Mouse (Mus musculus) gastrocnemius, postnatal 25 days (tissue): Measurements from ENCODE around the gene Dpp6. TPM values are rescaled to one million over a fixed set of nuclear protein-coding genes. Genes with fewer than 3 reads are reported as not detected.

ENCODE experiments used
- DNase-seq: peaks from one replicate; pipeline ENCODE4 v3.0.0; 2022
- total RNA-seq, 2 experiments: library from RNA; stranded (reverse); gene quantifications; 1 replicate in 1 of 2; 2 replicates in 1 of 2; pipeline ENCODE4 v1.2.3; 2021

The Dpp6 gene
- total RNA-seq, 2 experiments from 2014 or later: 0.41 to 0.54 TPM

DNA sequence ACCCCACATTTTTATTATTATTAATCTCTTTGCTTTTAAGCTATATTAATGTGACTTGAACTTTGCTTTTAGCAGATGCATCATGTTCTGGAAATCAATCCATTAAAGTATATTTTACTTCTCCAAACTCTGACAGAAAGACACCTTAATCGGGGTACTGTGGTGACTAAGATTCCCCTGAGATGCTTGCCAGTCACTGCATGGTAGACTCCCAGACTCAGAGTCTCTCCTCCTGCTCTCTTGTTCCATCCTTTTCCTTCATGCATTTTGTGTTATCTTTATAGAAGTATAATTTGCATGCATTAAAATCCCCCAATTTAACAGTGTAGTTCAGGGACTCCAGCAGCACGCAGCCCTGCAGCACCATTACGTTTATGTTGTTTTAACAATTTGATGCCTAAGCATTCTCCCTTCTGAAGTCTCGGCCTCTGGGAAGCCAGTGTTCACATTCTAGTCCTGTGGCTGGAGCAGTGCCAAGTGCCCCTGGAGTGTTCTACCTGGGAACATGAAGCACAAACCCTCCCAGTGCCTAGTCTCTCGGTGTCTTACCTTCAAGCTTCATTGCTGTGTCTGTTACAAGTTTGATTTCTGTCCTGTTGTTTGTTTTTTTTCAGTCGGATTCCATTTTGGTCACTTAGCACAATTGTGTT lies 153.1 kb downstream of the Dpp6 start:
- DNase-seq: no peak

DNA sequence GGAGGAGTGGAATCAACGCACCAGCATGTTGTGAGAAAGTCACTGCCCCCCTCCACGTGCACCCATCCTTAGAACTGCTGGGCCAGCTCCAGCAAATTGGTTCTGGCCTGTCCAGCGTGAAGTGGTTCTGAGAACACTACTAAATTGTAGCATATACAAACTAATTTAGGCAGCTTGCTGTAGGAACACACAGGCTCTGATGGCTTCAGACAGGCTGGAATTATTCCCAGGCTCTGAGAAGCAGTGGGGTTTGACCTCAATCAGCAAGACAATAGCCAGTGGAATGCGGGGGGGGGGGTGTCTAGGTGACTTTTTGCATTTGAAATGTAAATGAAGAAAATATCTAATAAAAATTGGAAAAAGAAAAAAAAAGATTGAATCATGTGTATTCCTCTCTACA lies 156.2 kb downstream of the Dpp6 start:
- DNase-seq: no peak

DNA sequence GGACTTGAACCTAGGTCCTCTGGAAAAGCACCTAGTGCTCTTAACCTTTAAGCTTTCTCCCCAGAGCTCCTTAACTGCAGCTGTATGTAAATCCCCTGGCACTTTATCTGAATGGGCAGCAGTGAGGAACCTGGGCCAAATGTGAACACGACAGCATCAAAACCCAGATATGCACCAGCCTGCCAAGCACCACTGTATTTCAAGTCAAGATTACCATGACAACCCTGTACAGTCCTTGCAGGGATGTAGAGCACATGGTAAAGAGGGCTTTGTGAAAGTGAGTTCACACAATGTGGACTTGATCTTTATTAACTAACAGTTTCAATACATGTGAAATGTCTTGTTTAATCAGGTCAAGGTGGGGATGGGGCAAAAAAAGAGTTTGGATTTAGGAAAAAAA lies 162.3 kb downstream of the Dpp6 start:
- no peak for DNase-seq

DNA sequence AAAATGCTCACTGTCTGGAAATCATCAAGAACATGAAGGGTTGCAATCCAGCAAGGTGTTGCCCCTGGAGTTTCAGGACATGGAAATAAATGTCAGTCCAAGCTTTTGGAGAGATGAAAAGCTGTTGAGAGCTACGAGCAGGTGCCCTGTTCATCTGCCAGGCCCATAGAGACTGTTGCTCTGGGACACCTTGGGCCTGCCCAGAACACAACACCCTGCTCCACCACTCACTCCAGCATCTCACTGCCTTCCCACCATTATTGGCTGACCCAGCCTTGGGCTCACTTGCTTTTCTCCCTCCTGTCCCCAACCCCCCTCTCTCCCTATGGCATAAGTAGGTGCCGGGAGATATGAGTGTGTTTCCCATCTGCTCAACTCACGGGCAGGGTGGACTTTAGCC lies 162.8 kb downstream of the Dpp6 start:
- no peak for DNase-seq

DNA sequence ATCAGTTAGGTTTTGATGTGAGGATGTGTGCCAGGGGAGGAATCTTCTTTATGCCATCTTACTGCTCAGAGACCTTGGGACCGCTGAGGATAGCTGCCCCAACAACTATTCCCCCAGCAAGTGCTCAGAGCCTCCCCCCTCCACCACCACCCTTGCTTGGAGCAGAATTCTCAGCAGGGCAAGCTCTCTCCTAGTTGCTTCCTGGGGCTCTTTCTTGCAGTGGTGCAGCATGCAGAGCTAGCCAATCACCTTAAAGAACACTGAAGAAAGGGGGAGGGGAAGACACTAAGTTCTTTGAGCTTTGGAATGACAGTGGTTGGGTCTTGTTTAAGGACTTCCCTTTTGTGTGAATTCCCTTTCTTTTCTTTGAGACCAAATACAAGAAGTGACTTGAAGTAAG lies 168.1 kb downstream of the Dpp6 start:
- DNase-seq: no peak

DNA sequence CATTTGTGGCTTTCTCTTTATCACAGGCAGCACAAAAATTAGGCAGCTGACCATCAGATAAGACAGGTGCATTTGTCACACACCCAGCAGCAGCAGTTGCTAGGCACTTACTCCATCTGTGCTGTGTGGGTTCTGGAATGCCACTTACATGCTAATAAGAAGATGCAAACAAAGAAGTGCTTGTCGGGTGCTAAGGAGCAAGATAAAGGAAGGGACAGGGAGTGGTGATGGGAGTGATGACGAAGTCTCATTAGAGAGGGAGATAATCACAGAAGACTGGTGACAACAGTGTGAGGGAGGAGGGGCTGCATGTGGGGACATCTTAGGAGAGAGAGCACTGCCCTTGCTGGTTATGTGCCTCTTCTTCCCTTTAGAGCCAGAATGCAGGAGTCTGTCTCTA lies 174.6 kb downstream of the Dpp6 start:
- no peak for DNase-seq

DNA sequence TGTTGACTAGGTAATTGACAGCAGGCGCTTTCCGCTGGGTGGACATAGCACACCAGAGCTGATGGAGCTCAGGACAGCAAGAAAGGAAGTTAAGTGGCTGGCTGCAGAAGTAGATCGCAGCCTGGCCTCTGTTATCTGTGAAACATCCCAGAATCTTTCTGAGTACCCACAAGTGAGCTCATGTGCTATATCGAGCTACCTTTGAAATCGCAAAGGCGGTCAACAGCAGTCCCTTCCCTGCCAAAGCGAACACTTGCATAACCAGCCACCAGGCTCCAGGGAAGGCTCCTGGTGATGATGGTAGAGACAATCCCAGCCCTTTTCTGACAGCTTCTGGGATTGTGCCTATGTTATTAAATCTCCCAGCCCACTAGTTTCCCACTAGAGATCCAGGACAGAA lies 186.5 kb downstream of the Dpp6 start:
- no peak for DNase-seq

DNA sequence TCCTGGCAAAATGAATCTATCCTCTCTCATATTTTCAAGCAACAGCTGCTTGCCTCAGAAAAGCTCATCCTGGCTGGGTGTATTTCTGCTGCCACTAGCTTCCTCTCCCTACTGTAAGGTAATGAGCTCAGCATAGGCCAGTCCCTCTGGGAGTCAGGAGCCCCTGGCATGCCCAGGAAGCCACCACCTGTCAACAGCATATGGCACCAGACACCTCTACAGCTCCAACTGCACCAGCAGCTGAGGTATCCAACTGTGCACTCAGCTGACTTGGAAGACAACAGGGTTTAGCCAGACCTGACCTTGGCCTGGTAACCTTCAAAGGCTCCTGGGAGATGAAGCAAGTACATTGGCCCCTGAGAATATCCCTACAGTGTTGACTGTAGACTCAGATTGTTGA lies 192.2 kb downstream of the Dpp6 start:
- no peak for DNase-seq

DNA sequence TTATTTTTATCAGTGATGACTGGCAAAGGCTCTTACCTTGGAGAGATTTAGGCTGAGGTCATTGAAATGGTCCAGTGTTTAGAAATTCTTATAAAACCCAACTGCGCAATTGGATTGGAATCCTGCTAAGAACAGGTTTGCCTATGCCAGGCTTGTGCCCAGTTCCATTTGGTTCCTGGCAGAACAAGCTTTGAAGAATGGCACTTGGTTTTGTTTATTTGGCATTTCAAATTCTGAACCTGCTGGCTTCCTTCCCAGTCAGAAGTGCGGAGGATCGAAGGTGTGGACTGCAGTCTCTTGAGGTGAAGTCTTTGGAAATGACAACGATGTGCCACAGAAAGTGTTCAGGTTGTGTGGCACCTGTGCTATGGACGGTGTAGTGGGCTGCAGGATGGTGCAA lies 193.6 kb downstream of the Dpp6 start:
- DNase-seq: no peak

DNA sequence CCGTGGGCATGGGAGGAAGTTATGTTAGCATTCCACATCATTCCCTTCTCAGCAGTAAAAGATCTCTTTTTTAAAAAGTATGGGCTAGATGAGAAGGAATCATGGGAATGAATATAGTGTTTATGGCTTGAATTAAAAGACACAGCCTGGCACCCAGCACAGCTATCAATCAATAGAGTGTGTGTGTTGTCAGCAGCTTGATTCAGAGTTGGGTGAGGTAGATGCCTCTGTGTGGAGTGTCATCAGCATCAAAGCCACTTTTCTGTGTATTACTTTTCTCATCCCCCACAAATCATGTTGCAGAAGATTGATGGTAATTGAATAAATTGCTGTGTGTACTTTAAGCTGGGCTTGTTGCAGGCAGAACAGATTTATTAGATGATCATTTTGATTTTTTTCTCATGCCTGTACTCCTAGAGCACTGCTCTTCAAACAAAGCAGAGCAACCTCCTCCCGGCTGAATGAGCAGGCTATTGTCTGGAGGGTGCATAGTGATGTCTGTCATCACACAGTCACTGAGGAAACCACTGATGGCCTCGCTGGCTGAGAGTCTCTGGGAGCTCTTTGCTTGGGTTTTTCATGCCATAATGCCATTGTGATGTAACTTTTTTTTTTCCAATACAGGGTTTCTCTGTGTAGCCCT lies 201.4 kb downstream of the Dpp6 start:
- DNase-seq: no peak

DNA sequence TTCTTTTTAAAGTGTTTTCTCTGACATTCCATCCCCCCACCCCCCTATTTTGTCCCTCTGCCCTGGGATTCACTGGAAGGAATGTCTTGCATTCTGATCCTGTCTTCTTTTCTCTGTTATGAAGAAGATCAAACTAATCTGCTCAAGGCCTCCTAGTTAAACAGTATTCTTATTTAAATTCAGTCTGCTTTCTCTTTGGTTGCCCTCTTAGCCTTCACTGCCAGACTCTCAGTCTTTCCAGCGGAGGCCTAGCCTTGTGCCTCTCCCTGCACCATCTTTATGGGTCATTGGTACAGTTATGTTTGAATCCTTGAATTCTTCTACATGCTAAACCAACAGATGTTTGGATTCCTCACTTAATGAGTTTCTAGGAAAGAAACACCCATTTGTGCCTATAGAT lies 211.6 kb downstream of the Dpp6 start:
- no peak for DNase-seq

DNA sequence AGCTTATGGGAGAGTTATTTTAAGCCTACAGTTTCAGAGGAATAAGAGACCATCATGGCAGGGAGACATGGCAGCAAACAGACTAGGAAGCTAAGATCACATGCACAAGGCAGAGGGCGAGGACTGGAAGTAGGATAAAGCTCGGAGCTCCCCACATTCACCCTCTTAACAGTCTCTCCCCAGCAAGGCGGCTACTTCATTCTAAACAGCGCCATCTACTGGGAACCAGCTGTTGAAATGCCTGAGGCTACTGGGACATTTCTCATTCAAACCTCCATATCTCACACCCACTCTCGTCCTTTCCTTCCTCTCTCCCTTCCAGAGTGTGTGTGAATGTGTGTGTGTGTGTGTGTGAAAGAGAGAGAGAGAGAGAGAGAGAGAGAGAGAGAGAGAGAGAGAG lies 212.8 kb downstream of the Dpp6 start:
- no peak for DNase-seq

DNA sequence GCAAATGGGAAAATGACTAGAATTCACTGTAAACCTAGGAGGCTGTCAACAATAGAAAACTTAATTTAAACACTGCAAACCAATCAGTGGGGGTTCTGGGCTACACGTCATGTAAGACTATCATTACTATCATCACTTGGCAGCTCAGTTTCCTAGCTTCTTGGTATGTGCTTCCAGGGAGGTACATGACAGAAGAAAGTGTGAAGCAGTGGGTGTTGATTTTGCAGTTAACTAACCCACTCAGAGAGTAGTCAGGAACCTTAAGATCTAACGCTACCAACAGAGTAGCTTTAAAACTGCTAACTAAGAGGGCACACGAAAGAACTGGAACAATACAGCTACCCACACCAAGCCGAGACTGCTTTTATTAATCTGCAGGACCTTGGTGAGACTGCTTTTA lies 217.9 kb downstream of the Dpp6 start:
- no peak for DNase-seq

DNA sequence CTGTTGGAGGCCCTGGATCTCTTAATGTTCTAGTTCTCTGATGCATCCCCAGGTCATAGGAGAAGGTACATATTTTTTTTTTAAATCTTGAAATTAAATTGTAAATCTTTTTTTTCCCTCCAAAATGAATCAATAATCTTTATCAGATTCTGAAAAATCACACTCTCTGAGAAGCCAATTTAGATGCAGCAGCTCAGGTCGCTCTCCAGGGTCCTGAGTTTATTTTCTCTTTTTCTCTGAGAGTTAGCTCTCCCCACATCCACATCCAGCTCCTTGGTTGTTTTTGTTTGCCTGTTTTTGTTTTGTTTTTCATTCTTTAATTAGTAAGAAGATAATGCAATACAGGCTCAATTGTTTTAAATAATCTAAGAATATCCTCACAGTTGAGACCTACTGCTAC lies 218.3 kb downstream of the Dpp6 start:
- DNase-seq: no peak

DNA sequence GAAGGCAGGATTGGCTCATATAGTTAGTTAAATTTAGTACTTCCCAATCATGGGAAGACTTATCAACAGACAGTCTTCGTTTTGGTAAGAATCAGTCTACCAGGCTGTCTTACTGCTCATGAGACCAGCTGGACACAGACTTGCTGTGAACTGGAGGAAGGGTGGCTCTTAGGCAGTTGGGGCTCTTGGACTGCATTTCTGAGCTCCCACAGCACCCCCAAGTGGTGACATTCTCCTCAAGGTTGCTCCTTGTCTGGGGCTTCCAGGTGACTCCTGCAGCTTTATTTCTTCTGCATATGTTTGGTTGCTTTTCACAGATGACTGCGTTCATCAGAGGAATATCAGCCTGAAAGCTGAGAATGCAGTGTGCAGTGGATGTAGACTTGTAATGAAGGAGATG lies 218.9 kb downstream of the Dpp6 start:
- no peak for DNase-seq

DNA sequence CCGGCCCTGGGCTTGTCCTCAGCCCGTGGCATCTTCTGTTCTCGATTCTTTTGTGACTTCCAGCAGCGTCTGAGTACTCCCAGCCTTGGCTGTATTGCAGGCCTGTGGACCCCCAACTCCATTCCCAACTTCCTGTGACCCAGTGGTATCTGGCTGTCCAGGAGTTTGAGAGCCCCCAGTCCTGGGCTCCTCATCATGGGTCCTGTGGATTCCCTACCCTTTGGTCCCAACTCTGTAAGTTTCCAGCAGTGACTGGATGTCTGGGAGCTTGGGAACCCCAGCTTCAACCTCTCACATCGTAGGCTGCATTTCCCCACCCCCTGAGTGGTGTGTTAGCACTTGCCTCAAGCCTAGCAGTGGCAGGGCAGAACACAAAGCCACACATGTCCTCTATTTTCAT lies 220.8 kb downstream of the Dpp6 start:
- DNase-seq: no peak

DNA sequence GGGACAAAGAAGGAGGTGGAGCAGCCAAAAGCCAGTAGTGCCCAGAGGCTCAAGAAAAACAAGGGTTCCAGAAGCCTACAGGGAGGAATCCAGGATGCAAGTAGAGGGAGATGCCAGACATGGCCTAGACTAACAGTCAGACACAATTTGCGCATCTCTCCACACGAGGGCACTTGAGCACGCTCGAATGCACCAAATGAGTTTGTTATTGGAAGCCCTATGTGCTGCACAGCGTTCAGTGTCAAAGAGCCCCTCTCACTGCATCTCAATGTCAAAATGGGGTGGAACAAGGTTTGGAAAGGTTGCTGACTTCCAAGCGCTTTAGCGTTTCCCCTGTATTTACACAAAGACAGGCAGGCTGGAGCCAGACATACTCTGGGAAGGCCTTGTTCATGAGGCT lies 231.2 kb downstream of the Dpp6 start:
- DNase-seq: no peak

DNA sequence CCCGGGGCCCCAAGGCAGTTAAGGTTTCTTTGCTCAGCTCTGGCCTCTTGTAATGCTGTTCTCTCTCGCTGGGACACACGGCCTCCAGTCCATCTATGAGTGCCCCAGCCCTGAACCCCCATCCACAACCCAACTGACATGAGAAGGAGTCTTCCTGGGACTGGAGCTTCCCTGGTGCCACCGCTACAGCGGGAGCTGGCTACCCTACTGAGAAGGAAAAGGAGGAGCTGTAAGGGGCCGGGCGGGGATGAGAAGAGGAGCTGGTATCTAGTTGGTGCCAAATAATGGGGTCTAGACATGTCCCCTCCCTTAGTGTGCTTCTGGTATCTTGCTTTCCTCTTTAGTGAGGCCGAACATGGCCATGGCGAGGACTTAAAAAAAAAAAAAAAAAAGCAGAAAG lies 231.9 kb downstream of the Dpp6 start:
- no peak for DNase-seq

DNA sequence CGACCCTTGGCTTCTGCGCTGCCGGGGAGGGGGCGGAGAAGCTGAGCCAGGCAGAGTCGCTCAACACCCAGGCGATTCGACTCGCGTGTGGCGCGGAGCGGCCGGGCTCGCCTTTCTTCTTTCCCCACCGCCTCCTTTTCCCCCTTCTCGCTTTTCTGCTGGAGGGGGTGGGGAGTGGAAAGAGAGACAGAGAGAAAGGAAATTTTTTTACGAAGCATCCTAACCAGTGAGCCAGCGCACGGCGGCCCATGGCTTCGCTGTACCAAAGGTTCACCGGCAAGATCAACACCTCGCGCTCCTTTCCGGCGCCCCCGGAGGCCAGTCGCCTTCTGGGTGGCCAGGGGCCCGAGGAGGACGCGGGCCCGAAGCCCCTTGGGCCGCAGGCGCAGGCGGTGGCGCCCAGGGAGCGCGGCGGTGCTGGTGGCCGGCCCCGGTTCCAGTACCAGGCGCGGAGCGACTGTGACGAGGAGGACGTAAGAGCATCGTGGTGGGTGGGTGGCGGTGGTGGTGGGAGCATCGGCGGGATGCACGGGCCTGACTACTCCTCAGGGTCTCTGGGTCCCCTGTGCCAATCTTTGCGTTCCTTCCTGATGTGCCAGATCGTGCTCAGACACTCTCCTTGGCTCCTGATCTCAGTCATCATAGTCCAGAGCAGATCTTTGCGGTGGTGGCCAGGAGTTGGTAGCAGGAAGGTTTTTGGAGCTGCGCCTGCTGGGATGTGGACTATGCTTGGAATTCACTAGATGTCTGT lies 232.5 kb downstream of the Dpp6 start:
- DNase-seq: no peak

DNA sequence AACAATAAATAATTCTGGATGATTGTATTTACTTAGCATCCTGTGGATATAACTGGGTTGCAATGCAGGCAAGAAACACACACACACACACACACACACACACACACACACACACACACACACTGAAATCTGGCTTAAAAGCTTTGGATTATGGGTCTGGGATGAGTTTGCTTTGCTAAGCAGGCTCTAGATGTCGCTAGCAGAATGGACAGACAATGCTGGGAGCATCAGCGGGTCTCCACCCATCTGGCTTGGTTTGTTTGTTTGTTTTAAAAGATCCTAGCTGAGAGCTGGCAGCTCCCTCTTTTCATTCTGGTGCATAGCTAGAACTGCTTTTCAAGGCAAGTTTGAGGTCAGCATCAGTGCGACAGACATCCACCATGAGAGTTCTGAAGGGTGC lies 234.2 kb downstream of the Dpp6 start:
- DNase-seq: no peak

DNA sequence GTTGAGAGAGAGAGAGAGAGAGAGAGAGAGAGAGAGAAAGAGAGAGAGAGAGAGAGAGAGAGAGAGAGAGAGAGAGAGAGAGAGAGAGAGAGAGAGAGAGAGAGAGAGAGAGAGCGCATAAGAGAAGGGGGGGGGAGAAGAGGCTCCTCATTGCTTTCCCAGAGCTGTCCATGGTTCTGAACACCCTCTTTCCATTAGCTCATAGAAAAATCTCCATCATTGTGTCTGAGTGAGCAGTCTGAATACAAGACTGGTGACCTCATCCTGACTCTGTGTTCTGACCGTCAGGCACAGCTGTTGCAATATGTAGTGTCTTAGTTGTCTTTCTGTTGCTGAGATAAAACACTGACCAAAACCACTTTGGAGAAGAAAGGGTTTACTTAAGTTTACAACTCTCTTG lies 235.4 kb downstream of the Dpp6 start:
- DNase-seq: no peak

DNA sequence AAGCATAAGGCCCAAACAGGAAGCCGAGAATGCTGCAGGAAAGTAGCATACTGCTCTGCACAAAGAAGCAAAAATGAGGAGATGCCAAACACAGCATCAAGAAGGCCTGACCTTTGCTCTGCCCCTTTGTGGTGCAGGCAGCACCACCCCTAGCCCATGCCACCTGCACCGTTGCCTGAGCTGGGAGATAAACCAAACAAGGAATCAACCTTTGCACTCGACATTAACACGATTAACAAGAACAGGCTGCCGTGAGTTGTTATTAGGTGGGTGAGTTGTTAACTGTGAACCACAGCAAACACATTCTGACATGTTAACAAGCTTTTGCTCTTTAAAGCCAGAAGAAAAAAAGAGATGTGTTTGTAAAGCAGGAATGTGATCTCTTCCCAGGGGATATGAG lies 239.4 kb downstream of the Dpp6 start:
- DNase-seq: no peak

DNA sequence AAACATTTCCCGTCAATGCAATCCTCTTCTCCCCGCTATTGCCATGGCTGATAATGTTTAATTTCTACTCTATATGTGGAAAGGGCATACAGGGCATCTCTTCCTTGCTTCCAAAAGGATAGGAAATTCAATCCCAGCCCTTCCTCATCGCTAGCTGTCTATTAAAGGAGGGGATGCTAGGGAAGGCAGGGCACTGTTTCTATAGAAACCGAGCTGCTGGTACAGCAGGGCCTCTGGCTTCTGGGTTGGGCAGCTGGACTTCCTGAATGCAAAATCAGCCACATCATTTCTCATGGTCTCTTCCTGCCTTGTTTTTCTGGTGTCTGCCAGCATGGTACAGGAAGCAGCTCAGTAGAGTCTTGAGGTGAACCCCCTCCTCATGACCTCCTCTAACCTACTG lies 243.1 kb downstream of the Dpp6 start:
- DNase-seq: no peak

DNA sequence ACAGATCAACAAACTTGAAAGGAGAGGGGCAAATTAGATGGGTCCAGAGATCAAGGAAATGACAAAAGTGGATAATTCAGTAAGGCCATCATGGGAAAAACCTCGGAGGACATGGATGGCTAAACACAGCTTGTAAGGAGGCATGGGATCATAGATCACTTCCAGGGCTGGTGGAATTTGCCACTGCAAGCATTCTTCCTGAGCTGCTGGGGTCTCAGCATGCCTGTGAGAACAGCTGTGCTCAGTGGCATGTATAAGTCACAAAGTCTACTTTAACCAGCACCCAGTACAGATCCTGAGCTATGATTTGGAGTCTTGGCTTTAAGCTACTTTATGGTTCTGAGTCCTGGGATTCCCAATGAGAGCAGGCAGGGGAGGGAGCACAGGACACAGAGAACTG lies 246.9 kb downstream of the Dpp6 start:
- DNase-seq: no peak
